Mouse (Mus musculus) left cerebral cortex, postnatal 14 days (tissue): ENCODE measurements at regions not wholly inside any gene's neighbourhood (a gene's known extent, or its start where the extent isn't known, plus 50 kb on each side); places are given as distances from the start of the nearest gene placed in this dataset.
A peak's percentile ranks its signal among the peaks of the same experiment; 100 is the strongest.

Experiments used
- DNase-seq, 2 experiments: peaks; one replicate each; pipeline ENCODE4 v3.0.0; 2021 to 2022; ENCODE audit warnings: low spot score in 2 of 2, mixed read lengths in 1 of 2
- intact Hi-C: fragments of 180-260 bp; cut with DNase I; formaldehyde crosslinking; loops from one replicate; pipeline ENCODE4 v1.15.1; 2025

DNA sequence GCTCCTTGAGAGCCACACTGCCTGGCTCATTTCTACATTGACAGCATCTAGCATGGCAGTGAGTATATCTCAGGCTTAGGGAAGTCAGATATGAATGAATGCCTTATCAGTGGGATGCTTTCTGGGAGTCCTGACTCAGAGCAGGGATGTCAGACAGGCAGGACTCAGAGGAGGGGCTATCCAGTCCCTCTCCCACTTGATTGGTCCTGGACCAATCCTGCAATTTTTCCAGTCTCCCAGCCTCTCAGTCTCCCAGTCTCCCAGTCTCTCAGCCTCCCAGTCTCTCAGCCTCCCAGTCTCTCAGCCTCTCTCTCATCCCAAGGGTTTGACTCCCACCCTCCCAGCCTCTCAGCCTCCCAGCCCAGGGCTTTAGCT is 211.0 kb upstream of the Cxcr4 start:
- intact Hi-C loops = no loop called here

DNA sequence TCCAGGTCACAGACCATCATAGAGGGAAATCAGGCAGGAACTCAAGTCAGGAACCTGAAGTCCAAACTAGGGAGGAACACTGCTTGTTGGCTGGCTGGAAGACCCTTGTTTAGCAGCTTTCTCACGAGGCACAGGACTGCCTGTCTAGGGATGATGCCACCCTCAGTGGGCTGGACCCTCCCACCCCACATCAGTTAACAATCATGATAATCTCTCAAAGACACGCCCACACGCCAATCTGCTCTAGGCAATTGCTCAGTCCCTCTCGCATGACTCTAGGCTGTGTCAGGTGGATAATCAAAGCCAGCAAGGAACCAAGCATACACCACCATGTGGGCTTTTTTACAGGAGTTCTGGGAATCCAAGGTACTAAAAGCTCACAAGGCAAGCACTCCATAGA is 206.6 kb upstream of the Cxcr4 start:
- intact Hi-C loops = no loop called here

More for the DNA sequence above, 211.0 kb upstream of the Cxcr4 start:
- no peak for DNase-seq

DNA sequence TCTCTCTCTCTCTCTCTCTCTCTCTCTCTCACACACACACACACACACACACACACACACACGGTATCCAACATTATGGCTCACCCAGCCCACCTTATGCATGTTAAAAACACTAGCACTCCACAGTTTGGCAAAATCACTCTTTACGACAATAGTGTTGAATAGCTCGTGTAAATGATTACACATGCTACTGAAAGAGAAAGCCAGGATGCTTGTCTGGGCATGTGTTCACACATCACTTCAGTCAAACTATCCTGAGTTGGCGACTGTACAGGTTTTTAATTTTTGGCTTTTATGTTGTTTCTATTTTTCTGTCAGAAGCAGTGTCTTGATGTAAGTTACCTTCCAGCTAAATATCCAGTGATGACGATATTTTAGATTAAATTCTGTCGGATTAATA is 203.6 kb upstream of the Cxcr4 start:
- intact Hi-C loops = no loop called here
- no peak for DNase-seq

More for the DNA sequence above, 206.6 kb upstream of the Cxcr4 start:
- no peak for DNase-seq

DNA sequence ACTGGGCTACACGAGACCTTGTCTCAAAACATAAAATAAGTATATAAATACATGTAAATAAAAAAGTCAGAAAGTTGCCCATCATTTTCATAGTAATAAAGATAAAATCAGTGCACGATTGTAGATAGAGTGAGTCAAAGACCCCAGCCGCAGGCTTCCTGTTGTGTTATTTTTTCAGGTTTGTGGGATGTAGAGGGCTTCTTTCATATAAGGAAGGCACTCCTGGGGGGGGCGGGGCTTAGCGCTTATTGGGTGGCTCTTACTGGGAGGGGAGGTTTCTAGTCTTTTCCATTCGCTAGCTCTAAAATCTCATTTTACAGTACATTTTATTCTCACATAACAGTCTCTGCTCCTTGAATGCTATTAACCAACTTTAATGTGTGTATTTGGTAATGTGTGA is 198.8 kb upstream of the Cxcr4 start:
- intact Hi-C loops = no loop called here
- DNase-seq = no peak

DNA sequence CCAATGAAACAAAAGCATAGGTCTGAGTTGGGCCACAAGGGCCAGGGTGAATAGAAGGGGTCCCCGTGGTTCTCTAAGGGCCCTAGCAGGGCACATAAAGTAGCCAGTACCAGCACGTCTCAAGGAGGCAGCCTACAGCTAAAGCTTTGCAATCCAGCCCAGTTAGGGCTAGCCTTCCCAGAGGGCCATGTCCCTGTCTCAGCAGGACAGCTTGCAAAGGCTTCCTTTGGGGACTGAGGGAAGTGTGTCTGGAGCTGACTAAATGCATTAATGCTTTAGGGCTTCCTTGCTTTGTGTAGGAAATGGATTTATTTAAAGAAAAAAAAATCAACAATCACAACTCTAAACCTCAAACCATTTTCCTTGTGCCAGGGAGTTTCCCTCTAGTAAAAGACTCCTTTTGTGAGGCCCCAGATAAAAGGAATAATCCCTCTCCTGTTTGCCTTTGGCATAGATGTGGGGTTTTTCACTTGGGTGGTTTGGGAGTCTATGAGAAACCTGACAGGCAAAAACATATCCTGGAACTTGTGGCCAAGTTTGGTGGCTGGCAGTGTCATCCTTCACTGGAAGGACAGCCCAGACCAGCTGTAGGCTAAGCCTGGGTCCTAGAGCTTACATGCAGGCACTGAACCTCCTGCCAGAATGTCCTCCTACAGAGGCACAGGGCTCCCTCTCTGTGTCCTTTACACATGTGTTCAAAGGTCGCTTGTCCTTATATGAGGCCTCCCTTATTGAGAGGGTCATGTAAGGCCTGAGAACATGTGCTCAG is 197.7 kb upstream of the Cxcr4 start:
- intact Hi-C loops = no loop called here
- no peak for DNase-seq

DNA sequence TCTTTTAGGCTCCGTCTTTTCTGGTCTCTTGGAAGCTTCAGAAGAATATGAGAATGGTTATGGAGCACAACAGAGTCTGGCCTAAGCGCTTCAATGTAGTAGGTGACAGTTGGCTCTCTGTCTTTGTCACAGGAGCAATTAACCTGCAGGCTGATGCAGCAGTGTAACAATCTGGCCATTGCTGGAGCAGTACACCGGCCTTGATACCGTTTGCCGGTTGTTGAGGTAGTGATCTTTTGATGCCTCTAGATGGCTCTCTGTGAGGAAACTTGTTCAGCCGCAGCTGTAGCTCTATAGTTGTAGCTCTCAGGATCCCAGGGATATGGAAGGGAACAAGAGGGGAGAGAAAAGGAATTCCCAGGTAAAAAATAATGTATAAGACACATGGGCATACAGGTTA is 196.1 kb upstream of the Cxcr4 start:
- intact Hi-C loops = no loop called here

DNA sequence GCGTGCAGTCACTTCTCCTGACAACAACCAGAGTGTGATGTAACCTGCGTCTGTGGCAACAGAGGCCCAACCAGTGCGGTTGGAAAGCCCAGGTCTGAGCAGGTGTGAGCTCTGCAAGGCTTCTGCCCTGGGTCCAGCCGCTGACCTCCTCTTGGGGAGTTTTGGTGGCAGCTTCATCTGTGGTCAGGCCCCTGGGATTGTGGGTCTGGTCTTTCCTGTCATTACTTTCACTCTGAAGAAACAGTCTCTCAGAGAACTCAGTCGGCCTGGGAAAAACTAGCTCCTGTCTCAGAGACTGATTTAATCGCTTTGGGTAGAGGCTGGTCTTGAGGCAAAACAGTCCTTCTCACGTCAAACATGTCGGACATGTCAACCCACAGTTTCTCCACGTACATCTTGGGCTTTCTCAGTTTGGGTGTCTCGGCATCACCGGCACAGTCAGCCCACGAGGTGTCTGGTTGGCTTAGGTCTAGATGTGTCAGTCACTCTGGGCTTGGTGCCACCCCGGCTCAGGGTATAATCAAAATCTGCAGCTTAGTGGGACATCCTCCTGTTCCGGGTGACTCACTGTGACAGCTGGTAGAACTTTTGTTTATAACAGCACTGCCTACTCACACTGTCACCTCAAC is 195.0 kb upstream of the Cxcr4 start:
- DNase-seq = peak; percentile 67 to 86
- intact Hi-C loops = no loop called here

More for the DNA sequence above, 196.1 kb upstream of the Cxcr4 start:
- DNase-seq = no peak

DNA sequence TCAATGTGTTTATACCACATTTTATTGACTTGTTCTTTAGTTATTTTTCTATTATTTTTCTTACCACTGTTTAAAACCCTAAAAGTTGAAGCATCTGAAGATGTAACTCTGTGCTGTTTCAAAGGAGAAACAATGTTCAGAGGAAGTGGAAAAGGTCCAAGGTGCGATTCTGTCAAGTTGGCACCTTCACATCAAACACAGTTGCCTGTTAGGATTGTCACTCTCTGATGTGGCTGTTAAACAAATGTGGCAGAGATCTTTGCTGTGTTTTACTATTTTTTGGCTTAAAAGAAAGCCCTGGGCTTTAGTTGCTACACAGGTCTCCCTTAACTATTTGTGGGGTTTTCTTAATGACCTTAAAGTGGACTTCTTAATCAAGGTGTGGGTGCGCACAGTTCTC is 190.2 kb upstream of the Cxcr4 start:
- no peak for DNase-seq
- intact Hi-C loops = no loop called here

DNA sequence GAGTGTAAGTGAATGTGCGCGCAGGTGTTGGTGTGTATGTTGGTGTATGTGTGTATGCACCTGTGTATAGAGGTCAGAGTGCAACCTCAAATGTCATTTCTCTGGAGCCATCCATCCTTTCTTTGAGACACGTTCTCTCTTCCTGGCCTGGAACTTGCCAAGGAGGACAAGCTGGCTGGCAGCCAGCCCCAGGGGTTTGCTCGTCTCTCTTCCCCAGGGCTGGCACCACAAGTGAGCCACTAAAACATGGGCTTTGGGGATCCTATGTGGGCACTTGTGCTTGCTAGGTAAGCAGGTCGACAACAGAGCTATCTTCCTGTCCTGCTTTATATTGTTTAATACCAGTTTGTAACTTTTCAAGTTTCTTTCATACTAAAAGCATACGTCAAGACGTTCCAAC is 189.8 kb upstream of the Cxcr4 start:
- intact Hi-C loops = no loop called here
- DNase-seq = no peak

DNA sequence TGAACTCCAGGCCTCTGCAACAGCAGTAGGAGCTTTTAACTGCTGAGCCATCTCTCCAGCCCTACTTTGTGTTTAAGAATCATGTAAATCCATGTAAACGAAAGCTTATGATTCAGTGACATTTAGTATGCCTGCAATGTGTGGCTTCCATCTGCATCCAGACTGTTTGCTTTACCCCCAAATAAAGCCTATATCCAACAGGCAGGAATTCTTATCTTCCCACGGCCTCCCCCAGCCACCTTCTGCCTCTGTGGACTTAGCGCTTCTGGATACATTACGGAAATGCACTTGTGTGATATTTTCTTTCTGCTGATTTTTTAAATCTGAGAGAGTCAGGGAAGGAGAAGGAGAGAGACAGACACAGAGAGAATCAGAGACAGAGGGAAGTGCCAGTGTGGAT is 189.2 kb upstream of the Cxcr4 start:
- DNase-seq = no peak
- intact Hi-C loops = no loop called here

DNA sequence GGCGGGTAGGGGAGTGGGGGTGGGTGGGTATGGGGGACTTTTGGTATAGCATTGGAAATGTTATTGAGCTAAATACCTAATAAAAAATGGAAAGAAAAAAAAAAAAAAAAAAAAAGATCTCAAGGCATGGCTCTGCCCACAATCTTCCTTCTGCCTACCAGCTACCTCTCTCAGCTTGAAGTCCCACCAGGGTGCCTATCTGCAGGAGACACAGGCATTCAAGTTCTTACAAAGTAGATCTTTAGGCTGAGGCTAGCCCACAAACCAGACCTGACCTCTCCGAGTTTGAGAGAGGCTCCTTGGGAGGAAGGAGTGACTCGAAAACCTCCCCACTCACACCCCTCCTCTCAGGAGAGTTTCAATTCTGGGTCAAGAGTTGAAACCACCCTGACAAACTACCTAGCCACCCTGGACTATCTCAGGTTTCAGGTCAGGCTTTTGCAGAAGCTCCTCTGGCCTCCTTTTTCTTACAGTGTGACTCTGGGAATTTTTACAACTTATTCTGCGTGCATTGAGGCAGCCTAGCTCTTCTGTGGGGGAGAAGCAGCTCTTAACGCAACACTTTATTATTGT is 187.6 kb upstream of the Cxcr4 start:
- intact Hi-C loops = no loop called here
- DNase-seq = no peak

DNA sequence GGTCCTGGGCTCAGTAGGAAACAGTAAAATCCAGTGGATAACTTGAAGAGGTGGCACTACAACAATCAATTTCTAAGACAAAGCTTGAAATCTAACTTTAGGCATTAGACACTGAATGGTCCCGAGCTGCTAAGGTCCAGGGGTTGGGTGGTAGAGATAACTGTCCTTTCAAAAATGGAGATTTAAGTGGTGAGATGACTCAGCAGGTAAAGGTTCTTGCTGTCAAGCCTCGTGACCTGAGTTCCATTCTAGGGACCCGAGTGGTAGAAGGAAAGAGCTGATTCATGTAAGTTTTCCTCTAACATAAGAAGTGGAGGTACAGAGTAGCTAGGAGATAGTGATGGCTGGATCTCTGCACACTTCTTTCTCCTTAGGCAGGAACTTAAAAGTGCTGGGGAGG is 180.3 kb upstream of the Cxcr4 start:
- no peak for DNase-seq
- intact Hi-C loops = no loop called here

DNA sequence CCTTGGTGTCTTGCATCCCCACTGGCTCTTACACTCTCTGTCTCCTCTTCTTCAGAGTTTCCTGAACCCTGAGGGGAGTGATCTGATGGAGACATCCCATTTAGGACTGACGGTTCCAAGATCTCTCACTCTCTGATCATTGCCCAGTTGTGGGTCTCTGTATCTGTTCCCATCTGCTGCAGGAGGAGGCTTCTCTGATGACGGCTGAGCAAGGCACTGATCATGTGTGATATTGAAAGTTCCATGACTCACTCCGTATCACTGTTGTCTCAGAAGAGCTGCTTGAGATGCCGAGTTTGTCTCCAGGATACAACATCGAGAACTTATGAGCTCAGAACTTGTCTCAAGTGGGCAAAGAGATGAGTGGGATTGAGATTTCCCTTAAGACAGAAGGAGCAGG is 178.7 kb upstream of the Cxcr4 start:
- no peak for DNase-seq
- intact Hi-C loops = no loop called here

DNA sequence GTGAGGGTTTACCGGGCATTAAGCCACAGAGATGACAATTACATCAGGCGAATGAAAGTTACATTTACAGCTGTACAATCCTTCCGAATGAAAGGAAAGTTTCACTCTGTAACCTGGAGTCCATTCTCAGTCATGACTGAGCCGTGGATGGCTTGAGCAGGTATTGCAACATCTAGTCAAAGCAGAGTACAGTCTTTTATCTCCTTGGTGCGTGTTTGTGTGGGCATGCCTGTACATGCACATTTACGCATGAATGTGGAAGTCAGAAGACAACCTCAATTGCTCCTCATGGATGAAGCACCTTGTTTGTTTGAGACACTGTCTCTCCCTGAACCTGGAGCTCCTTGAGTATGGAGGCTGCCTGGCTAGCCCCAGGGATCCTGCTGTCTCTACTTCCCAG is 175.9 kb upstream of the Cxcr4 start:
- intact Hi-C loops = no loop called here

DNA sequence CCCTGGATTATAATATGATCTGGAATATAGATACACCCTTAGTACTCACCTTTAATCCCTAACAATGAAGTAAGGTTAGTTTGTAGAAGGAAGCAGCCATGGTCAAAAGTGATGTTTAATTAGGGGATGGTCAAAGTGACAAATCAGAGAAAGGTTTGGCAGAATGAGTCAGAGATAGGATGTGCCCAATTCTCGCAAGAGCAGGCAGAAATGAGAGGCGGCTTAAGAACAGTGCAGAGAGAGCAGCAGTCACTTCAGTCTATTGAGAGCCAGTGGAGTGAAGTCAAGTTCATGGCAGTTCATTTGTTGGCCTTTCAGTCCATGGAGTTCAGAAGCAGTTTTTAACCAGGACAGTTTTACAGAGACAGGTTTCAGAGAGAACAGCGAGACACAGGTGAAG is 175.3 kb upstream of the Cxcr4 start:
- DNase-seq = no peak
- intact Hi-C loops = no loop called here

More for the DNA sequence above, 175.9 kb upstream of the Cxcr4 start:
- DNase-seq = no peak

DNA sequence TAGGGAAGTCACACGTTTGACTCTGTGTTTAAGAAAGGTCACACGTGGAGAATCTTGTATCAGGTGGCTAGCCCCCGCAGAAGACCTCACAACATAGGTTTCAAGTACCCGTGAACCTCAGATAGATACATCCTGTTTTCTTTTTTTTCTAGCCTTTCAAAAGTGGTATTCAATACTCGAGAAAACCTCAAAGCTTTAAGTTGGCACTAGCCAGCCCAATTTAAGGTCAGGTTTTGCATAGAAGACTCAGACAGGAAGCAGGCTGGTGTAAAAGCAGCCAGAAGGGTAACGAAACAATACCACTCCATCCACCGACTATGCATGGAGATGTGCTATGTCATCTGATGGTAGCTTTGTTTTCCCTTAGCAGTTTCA is 174.8 kb upstream of the Cxcr4 start:
- no peak for DNase-seq
- intact Hi-C loops = no loop called here

DNA sequence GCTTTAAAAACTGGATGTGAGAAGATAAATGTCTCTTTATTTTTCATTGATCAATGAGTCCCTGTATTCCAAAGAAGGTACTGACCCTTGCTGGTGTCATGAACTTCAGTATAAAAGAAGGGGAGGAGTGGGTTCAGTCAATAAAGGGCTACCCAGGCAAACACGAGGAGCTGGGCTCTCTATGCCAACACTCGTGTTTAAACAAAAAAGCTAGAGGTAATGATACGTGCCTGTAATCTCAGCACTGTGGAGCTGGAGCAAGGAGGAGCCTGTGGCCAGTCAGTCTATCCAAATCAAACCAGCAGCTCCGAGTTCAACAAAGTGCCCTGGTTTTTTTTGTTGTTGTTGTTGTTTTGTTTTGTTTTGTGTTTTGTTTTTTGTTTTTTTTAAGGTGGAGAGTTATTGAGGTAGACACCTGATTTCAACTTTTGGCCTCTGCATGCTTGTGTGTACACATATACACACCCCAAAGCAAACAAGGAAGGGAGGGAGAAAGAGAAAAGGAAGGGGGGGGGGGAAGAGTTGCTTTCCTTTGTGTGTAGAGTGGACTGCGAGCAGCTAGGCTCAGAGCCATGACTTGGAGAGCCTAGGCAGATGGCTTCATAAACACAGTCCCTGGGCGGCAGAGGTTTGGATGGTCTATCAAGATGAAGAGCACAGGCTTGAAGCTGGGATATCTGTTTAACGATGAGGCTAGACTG is 174.2 kb upstream of the Cxcr4 start:
- intact Hi-C loops = no loop called here
- DNase-seq = no peak

DNA sequence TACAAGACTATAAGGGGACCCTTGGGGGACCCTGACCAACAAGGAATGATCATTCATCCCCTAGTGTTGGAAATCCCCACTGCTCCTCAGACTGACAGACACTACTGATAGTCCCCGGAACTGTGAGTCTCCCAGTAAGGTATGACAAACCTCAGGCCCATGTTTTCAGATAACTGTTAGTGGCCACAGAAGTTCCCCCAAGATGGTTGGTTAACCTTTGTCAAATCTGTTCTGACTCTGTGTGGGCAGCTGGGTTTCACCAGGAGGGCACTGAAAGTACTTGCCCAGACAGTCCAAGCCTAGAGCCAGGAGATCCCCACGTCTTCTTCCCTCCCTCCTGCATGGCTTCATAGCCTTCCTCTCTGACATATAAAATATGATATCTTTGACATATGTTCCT is 173.5 kb upstream of the Cxcr4 start:
- no peak for DNase-seq
- intact Hi-C loops = no loop called here

DNA sequence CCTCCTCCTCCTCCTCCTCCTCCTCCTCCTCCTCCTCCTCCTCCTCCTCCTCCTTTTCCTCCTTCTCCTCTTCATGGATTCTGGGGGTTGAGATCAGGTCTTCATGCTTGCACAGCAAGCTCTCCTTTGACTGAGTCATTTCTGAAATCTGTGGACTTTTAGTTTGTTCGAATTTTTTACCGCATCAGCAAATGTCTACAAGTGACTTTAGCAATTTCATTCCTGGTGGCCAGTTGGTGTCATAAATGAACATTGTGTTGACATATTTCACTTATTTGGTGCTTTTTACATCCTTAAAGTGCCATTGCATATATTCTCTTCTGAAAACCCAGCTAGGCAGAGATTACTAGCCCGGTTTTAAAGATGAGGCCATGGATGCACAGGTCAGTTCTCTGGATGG is 173.0 kb upstream of the Cxcr4 start:
- intact Hi-C loops = no loop called here
- no peak for DNase-seq

DNA sequence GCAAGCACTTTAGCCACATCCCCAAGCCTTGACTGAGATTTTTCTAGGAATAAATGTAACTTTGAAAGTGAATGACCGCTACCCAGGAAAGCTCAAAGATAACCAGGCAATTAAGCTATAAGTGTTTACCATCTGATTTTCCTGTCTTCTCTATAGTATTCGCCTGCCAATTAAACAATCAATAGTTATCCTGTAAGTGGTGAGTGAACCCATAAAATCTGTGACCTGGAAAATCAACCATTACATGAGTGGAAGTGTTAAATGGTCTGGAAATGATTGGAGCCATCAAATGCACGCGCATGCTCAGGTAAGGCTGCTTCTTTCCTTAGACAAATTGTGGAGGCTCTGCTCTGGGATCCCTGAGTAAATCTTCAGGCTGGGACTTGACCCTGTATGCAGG is 170.8 kb upstream of the Cxcr4 start:
- no peak for DNase-seq
- intact Hi-C loops = no loop called here

DNA sequence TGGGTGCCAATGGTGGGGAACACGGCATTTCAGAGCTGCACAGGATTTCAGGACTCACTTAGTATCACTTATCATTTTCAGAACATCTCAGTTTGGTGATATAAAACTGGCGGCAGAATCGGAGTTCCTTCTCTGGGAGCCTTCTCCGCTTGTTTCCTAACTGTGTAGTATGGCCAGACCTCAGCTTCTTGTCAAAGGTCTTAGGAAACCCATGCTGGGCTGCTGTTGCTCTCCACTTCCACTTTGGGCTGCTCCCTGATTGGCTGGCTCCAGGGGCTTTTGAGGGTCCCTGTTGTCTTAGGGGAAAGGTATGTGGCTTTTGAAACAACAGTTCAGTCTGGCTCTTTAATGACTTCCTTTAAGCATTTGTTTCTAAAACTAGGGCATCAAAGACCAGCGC is 170.0 kb upstream of the Cxcr4 start:
- no peak for DNase-seq
- intact Hi-C loops = no loop called here
